Mouse (Mus musculus) kidney, embryonic 15.5 days (tissue): ENCODE results near the gene Btbd8. TPM values are rescaled to one million over a fixed set of nuclear protein-coding genes. Genes with fewer than 3 reads are reported as not detected.

Experiments used
- ATAC-seq: fragments of 200-750 bp; cut with Nextera tagmentation; replicated peaks from 2 replicates; pipeline ENCODE4 v1.8.0; 2017; ENCODE audit warnings: moderate TSS enrichment; ENCODE audit not compliant: low FRiP score
- H3K27ac ChIP-seq: fragments of 300-500 bp; sonication (generic); 2 replicates; pipeline ENCODE4 v1.5.1; 2015; ENCODE audit warnings: mild to moderate bottlenecking, inconsistent platforms
- H3K27me3 ChIP-seq: fragments of 300-500 bp; sonication (generic); 2 replicates; pipeline ENCODE4 v1.6.1; 2015; ENCODE audit warnings: inconsistent platforms
- H3K36me3 ChIP-seq: fragments of 300-500 bp; sonication (generic); 2 replicates; pipeline ENCODE4 v1.6.1; 2015; ENCODE audit warnings: inconsistent platforms
- H3K4me1 ChIP-seq: fragments of 300-500 bp; sonication (generic); 2 replicates; pipeline ENCODE4 v1.6.1; 2015; ENCODE audit warnings: inconsistent platforms
- H3K4me2 ChIP-seq: fragments of 300-500 bp; sonication (generic); 2 replicates; pipeline ENCODE4 v1.6.1; 2015; ENCODE audit warnings: moderate library complexity, mild to moderate bottlenecking, inconsistent platforms
- H3K4me3 ChIP-seq: fragments of 300-500 bp; sonication (generic); replicated peaks from 2 replicates; pipeline ENCODE4 v1.5.1; 2015; ENCODE audit warnings: mild to moderate bottlenecking, inconsistent platforms
- H3K9ac ChIP-seq: fragments of 300-500 bp; sonication (generic); 2 replicates; pipeline ENCODE4 v1.6.1; 2015; ENCODE audit warnings: mild to moderate bottlenecking, inconsistent platforms
- H3K9me3 ChIP-seq: fragments of 300-500 bp; sonication (generic); replicated peaks from 2 replicates; pipeline ENCODE4 v1.6.1; 2016; ENCODE audit warnings: inconsistent platforms
- WGBS: fragments of 180-500 bp; shearing (Covaris S2); methylation state at CpG from one replicate; pipeline ENCODE4 v1.1.7; 2015; ENCODE audit warnings: mixed read lengths; 5-methylcytosine and 5-hydroxymethylcytosine counted together
- polyA plus RNA-seq: library from polyadenylated mRNA; unstranded; fragments of >200 nt; fragmentation: Nextera tagmentation; extraction: Ambion mirVana; gene quantifications from 2 replicates; pipeline ENCODE4 v1.2.1, GENCODE M21; 2015

The Btbd8 gene
- polyA plus RNA-seq: 4.1 and 4.8 TPM in 2 replicates

- Histone ChIP-seq H3K27me3 (no peaks in the 10 kb centered on the region), H3K9me3 (no peaks in the 10 kb centered on the region), H3K36me3 (no peaks in the 10 kb centered on the region), H3K27ac (peak within 1 kb of the TSS; percentile 93), H3K9ac (peak within 1 kb of the TSS; percentile 88), H3K4me3 (peak within 1 kb of the TSS; percentile 84), H3K4me2 (peak within 1 kb of the TSS; percentile 64), H3K4me1 (peaks cover 13% of the 10 kb centered on the region)
- WGBS: under 1% methylated on average over 51 of the region's 51 CpGs
- peak; percentile 97 for ATAC-seq
Observed at GRCm38 (mm10) chr5:107437464-107438281, at the start of gene Btbd8. TSS of gene Btbd8 (plus strand) at chr5:107437997.

GRCm38 (mm10) chr5:107389373-107389772 lies 48.4 kb upstream of the Btbd8 start:
- no peak overlapping the region for H3K9ac ChIP-seq
- no peak overlapping the region for H3K4me2 ChIP-seq
- no peak overlapping the region for H3K4me3 ChIP-seq
- WGBS: 92% methylated on average over 2 of the region's 2 CpGs
- no peaks in the 10 kb centered on the region for H3K27me3 ChIP-seq
- ATAC-seq: no peak
- no peak overlapping the region for H3K27ac ChIP-seq
- no peaks in the 10 kb centered on the region for H3K36me3 ChIP-seq
- H3K4me1 ChIP-seq: no peaks in the 10 kb centered on the region
- H3K9me3 ChIP-seq: no peaks in the 10 kb centered on the region

GRCm38 (mm10) chr5:107394437-107394836 lies 43.4 kb upstream of the Btbd8 start:
- H3K27me3 ChIP-seq: no peaks in the 10 kb centered on the region
- H3K4me2 ChIP-seq: no peak overlapping the region
- H3K36me3 ChIP-seq: no peaks in the 10 kb centered on the region
- 54% methylated on average over 2 of the region's 2 CpGs for WGBS
- H3K4me1 ChIP-seq: no peaks in the 10 kb centered on the region
- H3K27ac ChIP-seq: no peak overlapping the region
- H3K9ac ChIP-seq: no peak overlapping the region
- H3K4me3 ChIP-seq: no peak overlapping the region
- H3K9me3 ChIP-seq: no peaks in the 10 kb centered on the region
- no peak for ATAC-seq

GRCm38 (mm10) chr5:107402436-107402835 lies 35.4 kb upstream of the Btbd8 start, which contains the start of gene Ephx4:
TSS of gene Ephx4 (plus strand) at chr5:107402736.
- H3K4me2 ChIP-seq: peak within 1 kb of the TSS; percentile 98
- H3K36me3 ChIP-seq: no peaks in the 10 kb centered on the region
- no peaks in the 10 kb centered on the region for H3K9me3 ChIP-seq
- peak within 1 kb of the TSS; percentile 64 for H3K4me3 ChIP-seq
- no peak within 1 kb of the TSS for H3K27ac ChIP-seq
- H3K4me1 ChIP-seq: peaks cover 13% of the 10 kb centered on the region
- H3K9ac ChIP-seq: peak within 1 kb of the TSS; percentile 61
- H3K27me3 ChIP-seq: peaks cover 34% of the 10 kb centered on the region
- 20% methylated on average over 5 of the region's 5 CpGs for WGBS
- no peak for ATAC-seq

- Histone ChIP-seq H3K36me3 (no peaks in the 10 kb centered on the region), H3K27ac (no peak overlapping the region), H3K9ac (peak overlapping the region; percentile 61), H3K4me1 (peaks cover 13% of the 10 kb centered on the region), H3K27me3 (peaks cover 34% of the 10 kb centered on the region), H3K4me2 (peak overlapping the region; percentile 98), H3K4me3 (peak overlapping the region; percentile 64), H3K9me3 (no peaks in the 10 kb centered on the region)
- ATAC-seq: peak; percentile 91
- WGBS: under 1% methylated on average over 56 of the region's 80 CpGs
Observed at GRCm38 (mm10) chr5:107403011-107403946, 34.5 kb upstream of the Btbd8 start.

- H3K4me2 ChIP-seq: peak overlapping the region; percentile 98
- H3K9me3 ChIP-seq: no peaks in the 10 kb centered on the region
- H3K27ac ChIP-seq: no peak overlapping the region
- H3K4me1 ChIP-seq: peaks cover 13% of the 10 kb centered on the region
- peak overlapping the region; percentile 64 for H3K4me3 ChIP-seq
- no peaks in the 10 kb centered on the region for H3K36me3 ChIP-seq
- 28% methylated on average over 12 of the region's 12 CpGs for WGBS
- peak overlapping the region; percentile 61 for H3K9ac ChIP-seq
- H3K27me3 ChIP-seq: peaks cover 34% of the 10 kb centered on the region
- ATAC-seq: no peak
Observed at GRCm38 (mm10) chr5:107403947-107404684, 33.7 kb upstream of the Btbd8 start.

- 88% methylated on average over 4 of the region's 4 CpGs for WGBS
- ATAC-seq: no peak
- H3K27ac ChIP-seq: no peak overlapping the region
- no peaks in the 10 kb centered on the region for H3K9me3 ChIP-seq
- no peak overlapping the region for H3K4me2 ChIP-seq
- peaks cover 13% of the 10 kb centered on the region for H3K4me1 ChIP-seq
- H3K27me3 ChIP-seq: peaks cover 34% of the 10 kb centered on the region
- no peaks in the 10 kb centered on the region for H3K36me3 ChIP-seq
- no peak overlapping the region for H3K4me3 ChIP-seq
- no peak overlapping the region for H3K9ac ChIP-seq
Observed at GRCm38 (mm10) chr5:107405361-107405760, 32.4 kb upstream of the Btbd8 start.

GRCm38 (mm10) chr5:107410305-107410704 lies 27.5 kb upstream of the Btbd8 start:
- no peak overlapping the region for H3K4me3 ChIP-seq
- H3K9me3 ChIP-seq: no peaks in the 10 kb centered on the region
- H3K4me2 ChIP-seq: no peak overlapping the region
- H3K9ac ChIP-seq: no peak overlapping the region
- H3K4me1 ChIP-seq: no peaks in the 10 kb centered on the region
- H3K27ac ChIP-seq: 0 out of 2 replicates have a peak overlapping the region, but pooled peaks have one; percentile 5
- WGBS: 60% methylated on average over 1 of the region's 1 CpGs
- peaks cover 1% of the 10 kb centered on the region; the same call in 1 of the 2 replicates for H3K27me3 ChIP-seq
- no peaks in the 10 kb centered on the region for H3K36me3 ChIP-seq
- no peak for ATAC-seq

- Histone ChIP-seq H3K27me3 (no peaks in the 10 kb centered on the region), H3K9ac (no peak overlapping the region), H3K4me1 (no peaks in the 10 kb centered on the region), H3K27ac (no peak overlapping the region), H3K4me2 (no peak overlapping the region), H3K4me3 (no peak overlapping the region), H3K36me3 (no peaks in the 10 kb centered on the region), H3K9me3 (no peaks in the 10 kb centered on the region)
- ATAC-seq: no peak
- WGBS: 38% methylated on average over 4 of the region's 4 CpGs
Observed at GRCm38 (mm10) chr5:107411326-107411725, 26.5 kb upstream of the Btbd8 start.

- H3K4me1 ChIP-seq: no peaks in the 10 kb centered on the region
- 74% methylated on average over 2 of the region's 2 CpGs for WGBS
- no peak for ATAC-seq
Observed at GRCm38 (mm10) chr5:107412285-107412684, 25.5 kb upstream of the Btbd8 start.

GRCm38 (mm10) chr5:107415098-107415497 lies 22.7 kb upstream of the Btbd8 start:
- WGBS: 82% methylated on average over 2 of the region's 2 CpGs
- ATAC-seq: no peak
- Histone ChIP-seq H3K4me1 (no peaks in the 10 kb centered on the region), H3K4me2 (no peak overlapping the region), H3K4me3 (no peak overlapping the region), H3K27me3 (no peaks in the 10 kb centered on the region), H3K9ac (no peak overlapping the region), H3K36me3 (no peaks in the 10 kb centered on the region), H3K27ac (no peak overlapping the region), H3K9me3 (no peaks in the 10 kb centered on the region)

More at GRCm38 (mm10) chr5:107412285-107412684, 25.5 kb upstream of the Btbd8 start:
- Histone ChIP-seq H3K4me2 (no peak overlapping the region), H3K36me3 (no peaks in the 10 kb centered on the region), H3K4me3 (no peak overlapping the region), H3K27ac (no peak overlapping the region), H3K9ac (no peak overlapping the region), H3K27me3 (no peaks in the 10 kb centered on the region), H3K9me3 (no peaks in the 10 kb centered on the region)
